Mouse (Mus musculus) limb, embryonic 15.5 days (tissue): ENCODE measurements around the gene Pcgf2. TPM values are rescaled to one million over a fixed set of nuclear protein-coding genes. Genes with fewer than 3 reads are reported as not detected.

Source experiments
- ATAC-seq: fragments of 200-750 bp; cut with Nextera tagmentation; 2 replicates; pipeline ENCODE4 v1.8.0; 2017; ENCODE audit warnings: low read depth, moderate TSS enrichment; ENCODE audit not compliant: insufficient number of reproducible peaks, low FRiP score, low TSS enrichment
- H3K27ac ChIP-seq: fragments of 300-500 bp; sonication (generic); 2 replicates; pipeline ENCODE4 v1.5.1; 2015; ENCODE audit warnings: moderate library complexity, mild to moderate bottlenecking, inconsistent platforms
- H3K27me3 ChIP-seq: fragments of 300-500 bp; sonication (generic); 2 replicates; pipeline ENCODE4 v1.6.1; 2015; ENCODE audit warnings: inconsistent platforms
- H3K36me3 ChIP-seq: fragments of 300-500 bp; sonication (generic); 2 replicates; pipeline ENCODE4 v1.6.1; 2015; ENCODE audit warnings: inconsistent platforms
- H3K4me1 ChIP-seq: fragments of 300-500 bp; sonication (generic); 2 replicates; pipeline ENCODE4 v1.6.1; 2015; ENCODE audit warnings: inconsistent platforms
- H3K4me2 ChIP-seq: fragments of 300-500 bp; sonication (generic); 2 replicates; pipeline ENCODE4 v1.6.1; 2015; ENCODE audit warnings: mild to moderate bottlenecking, inconsistent platforms
- H3K4me3 ChIP-seq: fragments of 300-500 bp; sonication (generic); 2 replicates; pipeline ENCODE4 v1.5.1; 2015; ENCODE audit warnings: mild to moderate bottlenecking, inconsistent platforms
- H3K9ac ChIP-seq: fragments of 300-500 bp; sonication (generic); 2 replicates; pipeline ENCODE4 v1.6.1; 2015; ENCODE audit warnings: inconsistent platforms
- H3K9me3 ChIP-seq: fragments of 300-500 bp; sonication (generic); 2 replicates; pipeline ENCODE4 v1.6.1; 2016; ENCODE audit warnings: inconsistent platforms
- WGBS: fragments of 180-500 bp; shearing (Covaris S2); methylation state at CpG from one replicate; pipeline ENCODE4 v1.1.7; 2015; 5-methylcytosine and 5-hydroxymethylcytosine counted together
- polyA plus RNA-seq: library from polyadenylated mRNA; unstranded; fragments of >200 nt; fragmentation: Nextera tagmentation; extraction: Ambion mirVana; gene quantifications from 2 replicates; pipeline ENCODE4 v1.2.1, GENCODE M21; 2015

The Pcgf2 gene
- polyA plus RNA-seq, 1 experiment from 2014 or later = 14.7 TPM

- Histone ChIP-seq H3K9me3 (no peaks in the 10 kb centered on the region), H3K4me1 (peaks cover 21% of the 10 kb centered on the region), H3K4me2 (no peak overlapping the region), H3K36me3 (peaks cover 95% of the 10 kb centered on the region), H3K27me3 (no peaks in the 10 kb centered on the region), H3K27ac (0 out of 2 replicates have a peak overlapping the region, but pooled peaks have one; percentile 14), H3K4me3 (no peak overlapping the region), H3K9ac (no peak overlapping the region)
- WGBS = 50% methylated on average over 2 of the region's 2 CpGs
- no peak for ATAC-seq
These were observed 29.1 kb downstream of the Pcgf2 start for GRCm38 (mm10) chr11:97671177-97671527.

- peaks cover 95% of the 10 kb centered on the region for H3K36me3 ChIP-seq
- peaks cover 23% of the 10 kb centered on the region for H3K4me1 ChIP-seq
- no peak overlapping the region for H3K9ac ChIP-seq
- H3K27me3 ChIP-seq = no peaks in the 10 kb centered on the region
- H3K9me3 ChIP-seq = no peaks in the 10 kb centered on the region
- ATAC-seq = no peak
- 0 out of 2 replicates have a peak overlapping the region, but pooled peaks have one; percentile 14 for H3K27ac ChIP-seq
- H3K4me2 ChIP-seq = no peak overlapping the region
- WGBS = 75% methylated on average over 13 of the region's 13 CpGs
- no peak overlapping the region for H3K4me3 ChIP-seq
These were observed 29.8 kb downstream of the Pcgf2 start for GRCm38 (mm10) chr11:97670234-97671176.

- Histone ChIP-seq H3K27ac (no peak overlapping the region), H3K9me3 (no peaks in the 10 kb centered on the region), H3K4me2 (no peak overlapping the region), H3K4me3 (no peak overlapping the region), H3K9ac (peak overlapping the region; percentile 17; the same call in 1 of the 2 replicates), H3K4me1 (peaks cover 30% of the 10 kb centered on the region), H3K36me3 (peaks cover 91% of the 10 kb centered on the region), H3K27me3 (no peaks in the 10 kb centered on the region)
- ATAC-seq = no peak
- WGBS = 30% methylated on average over 6 of the region's 6 CpGs
These were observed 30.5 kb downstream of the Pcgf2 start for GRCm38 (mm10) chr11:97669829-97670228.

GRCm38 (mm10) chr11:97669268-97669667, 31.0 kb downstream of the Pcgf2 start:
- H3K9ac ChIP-seq = peak overlapping the region; percentile 17; the same call in 1 of the 2 replicates

GRCm38 (mm10) chr11:97668160-97668559, 32.1 kb downstream of the Pcgf2 start:
- no peak overlapping the region for H3K4me2 ChIP-seq
- no peak overlapping the region for H3K4me3 ChIP-seq
- H3K27me3 ChIP-seq = no peaks in the 10 kb centered on the region
- 86% methylated on average over 7 of the region's 7 CpGs for WGBS
- no peak overlapping the region for H3K27ac ChIP-seq
- no peak overlapping the region for H3K9ac ChIP-seq
- peaks cover 40% of the 10 kb centered on the region for H3K4me1 ChIP-seq
- ATAC-seq = no peak
- H3K36me3 ChIP-seq = peaks cover 75% of the 10 kb centered on the region
- no peaks in the 10 kb centered on the region for H3K9me3 ChIP-seq

More at GRCm38 (mm10) chr11:97669268-97669667, 31.0 kb downstream of the Pcgf2 start:
- peaks cover 86% of the 10 kb centered on the region for H3K36me3 ChIP-seq
- H3K4me2 ChIP-seq = no peak overlapping the region
- no peaks in the 10 kb centered on the region for H3K9me3 ChIP-seq
- H3K27ac ChIP-seq = no peak overlapping the region
- ATAC-seq = no peak
- no peaks in the 10 kb centered on the region for H3K27me3 ChIP-seq
- peaks cover 36% of the 10 kb centered on the region for H3K4me1 ChIP-seq
- WGBS = 61% methylated on average over 15 of the region's 15 CpGs
- no peak overlapping the region for H3K4me3 ChIP-seq

GRCm38 (mm10) chr11:97666794-97667193, 33.5 kb downstream of the Pcgf2 start:
- no peak overlapping the region for H3K4me2 ChIP-seq
- 89% methylated on average over 15 of the region's 15 CpGs for WGBS
- H3K36me3 ChIP-seq = peaks cover 61% of the 10 kb centered on the region
- no peak overlapping the region for H3K27ac ChIP-seq
- peaks cover 50% of the 10 kb centered on the region for H3K4me1 ChIP-seq
- H3K4me3 ChIP-seq = no peak overlapping the region
- H3K9me3 ChIP-seq = no peaks in the 10 kb centered on the region
- no peak overlapping the region for H3K9ac ChIP-seq
- ATAC-seq = no peak
- H3K27me3 ChIP-seq = peaks cover 7% of the 10 kb centered on the region

- ATAC-seq = no peak
- Histone ChIP-seq H3K9ac (no peak overlapping the region), H3K4me3 (no peak overlapping the region), H3K9me3 (no peaks in the 10 kb centered on the region), H3K4me2 (no peak overlapping the region), H3K36me3 (peaks cover 56% of the 10 kb centered on the region), H3K27me3 (peaks cover 10% of the 10 kb centered on the region), H3K27ac (no peak overlapping the region), H3K4me1 (peaks cover 55% of the 10 kb centered on the region)
- WGBS = 92% methylated on average over 7 of the region's 7 CpGs
These were observed 34.1 kb downstream of the Pcgf2 start for GRCm38 (mm10) chr11:97666221-97666620.

GRCm38 (mm10) chr11:97665431-97665830, 34.9 kb downstream of the Pcgf2 start:
- Histone ChIP-seq H3K4me2 (no peak overlapping the region), H3K4me1 (peaks cover 58% of the 10 kb centered on the region), H3K9me3 (no peaks in the 10 kb centered on the region), H3K27ac (no peak overlapping the region), H3K36me3 (peaks cover 48% of the 10 kb centered on the region), H3K27me3 (peaks cover 17% of the 10 kb centered on the region), H3K4me3 (peak overlapping the region; percentile 87; the same call in 1 of the 2 replicates), H3K9ac (no peak overlapping the region)
- no peak for ATAC-seq
- 91% methylated on average over 13 of the region's 13 CpGs for WGBS

GRCm38 (mm10) chr11:97664771-97665240, 35.5 kb downstream of the Pcgf2 start:
- Histone ChIP-seq H3K9me3 (no peaks in the 10 kb centered on the region), H3K4me1 (peaks cover 54% of the 10 kb centered on the region), H3K4me3 (peak overlapping the region; percentile 87), H3K27me3 (peaks cover 17% of the 10 kb centered on the region), H3K9ac (no peak overlapping the region), H3K36me3 (peaks cover 42% of the 10 kb centered on the region), H3K27ac (0 out of 2 replicates have a peak overlapping the region, but pooled peaks have one; percentile 84), H3K4me2 (peak overlapping the region; percentile 69)
- no peak for ATAC-seq
- WGBS = 32% methylated on average over 6 of the region's 6 CpGs

GRCm38 (mm10) chr11:97664339-97664665, 36.0 kb downstream of the Pcgf2 start:
- Histone ChIP-seq H3K4me3 (peak overlapping the region; percentile 87), H3K9ac (peak overlapping the region; percentile 71), H3K36me3 (peaks cover 37% of the 10 kb centered on the region), H3K27me3 (peaks cover 17% of the 10 kb centered on the region), H3K4me1 (peaks cover 54% of the 10 kb centered on the region), H3K9me3 (no peaks in the 10 kb centered on the region), H3K27ac (peak overlapping the region; percentile 84), H3K4me2 (peak overlapping the region; percentile 69)
- WGBS = 0% methylated on average over 6 of the region's 8 CpGs
- ATAC-seq = no peak

- H3K4me1 ChIP-seq = peaks cover 55% of the 10 kb centered on the region
- H3K4me3 ChIP-seq = peak overlapping the region; percentile 87
- WGBS = under 1% methylated on average over 39 of the region's 57 CpGs
- peaks cover 31% of the 10 kb centered on the region for H3K36me3 ChIP-seq
- H3K4me2 ChIP-seq = peak overlapping the region; percentile 69
- H3K27ac ChIP-seq = peak overlapping the region; percentile 84
- H3K9ac ChIP-seq = peak overlapping the region; percentile 71
- ATAC-seq = no peak
- H3K27me3 ChIP-seq = peaks cover 17% of the 10 kb centered on the region
- H3K9me3 ChIP-seq = no peaks in the 10 kb centered on the region
These were observed 36.6 kb downstream of the Pcgf2 start for GRCm38 (mm10) chr11:97663528-97664338.
